Mouse (Mus musculus): ENCODE data around the gene 2900026A02Rik. TPM values are rescaled to one million over a fixed set of nuclear protein-coding genes. Genes with fewer than 3 reads are reported as not detected.

2900026A02Rik gene
- polyA plus RNA-seq, 1 experiment from 2014 or later = 5.3 TPM

- DNase-seq (ENCODE audit: low spot score) = no peak
- no peak overlapping the region for H3K27ac ChIP-seq (replicated peaks)
These were observed 29.1 kb downstream of the 2900026A02Rik start for GRCm38 (mm10) chr5:113191901-113192300.

GRCm38 (mm10) chr5:113190558-113190957, 30.5 kb downstream of the 2900026A02Rik start:
- whole genome bisulfite sequencing = 71% methylated on average over 14 of the region's 14 CpGs
- no peak for ATAC-seq (ENCODE audit: low FRiP score, low TSS enrichment)

More at GRCm38 (mm10) chr5:113191901-113192300, 29.1 kb downstream of the 2900026A02Rik start:
- Histone ChIP-seq H3K9ac (ENCODE audit: low read length) (no peak overlapping the region), H3K4me3 (ENCODE audit: low read depth, low read length) (no peak overlapping the region), H3K9me3 (ENCODE audit: control insufficient read depth, low read length) (no peaks in the 10 kb centered on the region), H3K27me3 (ENCODE audit: control insufficient read depth, insufficient read depth, low read length) (no peaks in the 10 kb centered on the region), H3K4me2 (replicated peaks; ENCODE audit: low read depth) (no peak overlapping the region), H3K36me3 (ENCODE audit: control insufficient read depth, insufficient read depth, low read length) (no peaks in the 10 kb centered on the region), H3K4me1 (replicated peaks; ENCODE audit: control insufficient read depth, insufficient read depth) (no peaks in the 10 kb centered on the region)
- 75% methylated on average over 14 of the region's 14 CpGs for WGBS
- TF ChIP-seq CTCF (IDR thresholded peaks at IDR 0.05; ENCODE audit: low read depth) = no peak
- no peak for TF ChIP-seq EP300 (optimal IDR thresholded peaks at IDR 0.05)
- no peak for ATAC-seq (ENCODE audit: low FRiP score, low TSS enrichment)

GRCm38 (mm10) chr5:113181441-113181840, 39.6 kb downstream of the 2900026A02Rik start:
- Histone ChIP-seq H3K9ac (ENCODE audit: low read length) (no peak overlapping the region), H3K27ac (replicated peaks) (no peak overlapping the region; the same call in 1 of the 2 replicates), H3K4me1 (replicated peaks; ENCODE audit: control insufficient read depth, insufficient read depth) (no peaks in the 10 kb centered on the region), H3K9me3 (ENCODE audit: control insufficient read depth, low read length) (no peaks in the 10 kb centered on the region), H3K36me3 (ENCODE audit: control insufficient read depth, insufficient read depth, low read length) (0 out of 2 replicates have a peak, but pooled peaks cover 2% of the 10 kb centered on the region), H3K4me2 (replicated peaks; ENCODE audit: low read depth) (no peak overlapping the region), H3K27me3 (ENCODE audit: control insufficient read depth, insufficient read depth, low read length) (no peaks in the 10 kb centered on the region), H3K4me3 (ENCODE audit: low read depth, low read length) (no peak overlapping the region)
- ATAC-seq (ENCODE audit: low FRiP score, low TSS enrichment) (peak; percentile 34; the same call in 1 of the 2 replicates), DNase-seq (ENCODE audit: low spot score) (peak; percentile 71)
- WGBS = 24% methylated on average over 6 of the region's 6 CpGs
- TF ChIP-seq EP300 (optimal IDR thresholded peaks at IDR 0.05) (no peak), CTCF (IDR thresholded peaks at IDR 0.05; ENCODE audit: low read depth) (peak; percentile 26; the same call in 1 of the 2 replicates)

More at GRCm38 (mm10) chr5:113190558-113190957, 30.5 kb downstream of the 2900026A02Rik start:
- Histone ChIP-seq H3K27me3 (ENCODE audit: control insufficient read depth, insufficient read depth, low read length) (no peaks in the 10 kb centered on the region), H3K9ac (ENCODE audit: low read length) (no peak overlapping the region), H3K36me3 (ENCODE audit: control insufficient read depth, insufficient read depth, low read length) (no peaks in the 10 kb centered on the region), H3K9me3 (ENCODE audit: control insufficient read depth, low read length) (no peaks in the 10 kb centered on the region), H3K4me2 (replicated peaks; ENCODE audit: low read depth) (no peak overlapping the region), H3K27ac (replicated peaks) (no peak overlapping the region), H3K4me1 (replicated peaks; ENCODE audit: control insufficient read depth, insufficient read depth) (no peaks in the 10 kb centered on the region), H3K4me3 (ENCODE audit: low read depth, low read length) (no peak overlapping the region)
- TF ChIP-seq EP300 (optimal IDR thresholded peaks at IDR 0.05) = no peak
- TF ChIP-seq CTCF (IDR thresholded peaks at IDR 0.05; ENCODE audit: low read depth) = no peak
- no peak for DNase-seq (ENCODE audit: low spot score)

- no peaks in the 10 kb centered on the region for H3K9me3 ChIP-seq (ENCODE audit: control insufficient read depth, low read length)
- H3K27ac ChIP-seq (replicated peaks) = peak overlapping the region; percentile 82
- H3K9ac ChIP-seq (ENCODE audit: low read length) = 0 out of 2 replicates have a peak overlapping the region, but pooled peaks have one; percentile 28
- TF ChIP-seq CTCF (IDR thresholded peaks at IDR 0.05; ENCODE audit: low read depth) (no peak), EP300 (optimal IDR thresholded peaks at IDR 0.05) (no peak)
- peak overlapping the region; percentile 44 for H3K4me2 ChIP-seq (replicated peaks; ENCODE audit: low read depth)
- DNase-seq (ENCODE audit: low spot score) = no peak
- H3K36me3 ChIP-seq (ENCODE audit: control insufficient read depth, insufficient read depth, low read length) = 0 out of 2 replicates have a peak, but pooled peaks cover 2% of the 10 kb centered on the region
- no peak for ATAC-seq (ENCODE audit: low FRiP score, low TSS enrichment)
- 74% methylated on average over 15 of the region's 15 CpGs for WGBS
- no peaks in the 10 kb centered on the region for H3K27me3 ChIP-seq (ENCODE audit: control insufficient read depth, insufficient read depth, low read length)
- H3K4me3 ChIP-seq (ENCODE audit: low read depth, low read length) = no peak overlapping the region
- H3K4me1 ChIP-seq (replicated peaks; ENCODE audit: control insufficient read depth, insufficient read depth) = no peaks in the 10 kb centered on the region
These were observed 40.3 kb downstream of the 2900026A02Rik start for GRCm38 (mm10) chr5:113180755-113181154.

- no peaks in the 10 kb centered on the region for H3K27me3 ChIP-seq (ENCODE audit: control insufficient read depth, insufficient read depth, low read length)
- H3K4me1 ChIP-seq (replicated peaks; ENCODE audit: control insufficient read depth, insufficient read depth) = no peaks in the 10 kb centered on the region
- H3K4me2 ChIP-seq (replicated peaks; ENCODE audit: low read depth) = peak overlapping the region; percentile 44
- H3K27ac ChIP-seq (replicated peaks) = peak overlapping the region; percentile 82
- peak; percentile 86 for DNase-seq (ENCODE audit: low spot score)
- H3K4me3 ChIP-seq (ENCODE audit: low read depth, low read length) = 0 out of 2 replicates have a peak overlapping the region, but pooled peaks have one; percentile 13
- peak; percentile 80 for ATAC-seq (ENCODE audit: low FRiP score, low TSS enrichment)
- 0 out of 2 replicates have a peak overlapping the region, but pooled peaks have one; percentile 52 for H3K9ac ChIP-seq (ENCODE audit: low read length)
- H3K36me3 ChIP-seq (ENCODE audit: control insufficient read depth, insufficient read depth, low read length) = 0 out of 2 replicates have a peak, but pooled peaks cover 2% of the 10 kb centered on the region
- peak; percentile 97 for TF ChIP-seq CTCF (IDR thresholded peaks at IDR 0.05; ENCODE audit: low read depth)
- no peak for TF ChIP-seq EP300 (optimal IDR thresholded peaks at IDR 0.05)
- no peaks in the 10 kb centered on the region for H3K9me3 ChIP-seq (ENCODE audit: control insufficient read depth, low read length)
- 5% methylated on average over 28 of the region's 30 CpGs for WGBS
These were observed 41.0 kb downstream of the 2900026A02Rik start for GRCm38 (mm10) chr5:113179843-113180682.
